Mouse (Mus musculus): ENCODE data around the gene Sc5d. TPM values are rescaled to one million over a fixed set of nuclear protein-coding genes. Genes with fewer than 3 reads are reported as not detected.

Gene Sc5d
- polyA plus RNA-seq, 2 experiments, result 38.3 to 46.4 TPM

DNA sequence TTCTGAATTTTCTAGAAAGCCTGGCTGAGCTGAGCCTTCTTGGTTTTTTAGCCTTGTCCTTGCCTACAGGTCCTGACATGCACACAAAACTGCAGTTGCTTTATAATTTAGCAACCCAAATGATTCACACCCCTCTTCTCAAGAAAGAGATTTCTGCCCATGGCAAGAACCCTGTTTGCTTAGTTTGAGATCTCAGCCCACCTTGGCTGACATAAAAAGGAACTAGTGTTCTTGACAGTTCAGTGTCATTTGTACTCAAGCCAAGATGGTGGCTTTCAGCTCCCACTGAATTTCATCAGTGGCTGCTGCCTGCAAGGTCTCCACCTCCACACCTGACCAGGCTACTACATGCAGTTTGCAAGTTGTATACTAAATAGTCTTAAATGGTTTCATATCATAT, 13.1 kb upstream of the Sc5d start:
- no peak for TF ChIP-seq POLR2A (IDR thresholded peaks at IDR 0.05; ENCODE audit: borderline replicate concordance, extremely low read depth, insufficient read depth, insufficient read length)
- H3K4me3 ChIP-seq (replicated peaks; ENCODE audit: low read length), result no peak overlapping the region
- H3K27ac ChIP-seq (replicated peaks; ENCODE audit: low read depth, low read length), result no peak overlapping the region
- H3K27me3 ChIP-seq (ENCODE audit: control insufficient read depth, insufficient read depth, low read length), result no peaks in the 10 kb centered on the region
- no peak overlapping the region for H3K9ac ChIP-seq (ENCODE audit: low read depth, low read length, severe bottlenecking)
- H3K4me1 ChIP-seq (ENCODE audit: control insufficient read depth, insufficient read depth, low read length), result no peaks in the 10 kb centered on the region
- no peak overlapping the region for H3K4me2 ChIP-seq (replicated peaks; ENCODE audit: low read depth, low read length, severe bottlenecking)
- H3K36me3 ChIP-seq (ENCODE audit: control insufficient read depth, insufficient read depth, low read length), result no peaks in the 10 kb centered on the region
- ATAC-seq (ENCODE audit: low FRiP score, low read depth) (no peak), DNase-seq (ENCODE audit: low spot score) (no peak)
- no peaks in the 10 kb centered on the region for H3K9me3 ChIP-seq (ENCODE audit: control insufficient read depth, low read length)

GRCm38 (mm10) chr9:42275761-42276145, 11.7 kb upstream of the Sc5d start:
- Histone ChIP-seq H3K4me2 (replicated peaks; ENCODE audit: low read depth, low read length, severe bottlenecking) (no peak overlapping the region), H3K9me3 (ENCODE audit: control insufficient read depth, low read length) (no peaks in the 10 kb centered on the region), H3K4me3 (replicated peaks; ENCODE audit: low read length) (no peak overlapping the region), H3K27ac (replicated peaks; ENCODE audit: low read depth, low read length) (no peak overlapping the region), H3K36me3 (ENCODE audit: control insufficient read depth, insufficient read depth, low read length) (no peaks in the 10 kb centered on the region), H3K9ac (ENCODE audit: low read depth, low read length, severe bottlenecking) (no peak overlapping the region), H3K27me3 (ENCODE audit: control insufficient read depth, insufficient read depth, low read length) (no peaks in the 10 kb centered on the region), H3K4me1 (ENCODE audit: control insufficient read depth, insufficient read depth, low read length) (no peaks in the 10 kb centered on the region)
- TF ChIP-seq POLR2A (IDR thresholded peaks at IDR 0.05; ENCODE audit: borderline replicate concordance, extremely low read depth, insufficient read depth, insufficient read length), result no peak
- ATAC-seq (ENCODE audit: low FRiP score, low read depth) (no peak), DNase-seq (ENCODE audit: low spot score) (no peak)
- WGBS, result 67% methylated on average over 11 of the region's 11 CpGs

GRCm38 (mm10) chr9:42275027-42275760, 11.1 kb upstream of the Sc5d start:
- TF ChIP-seq POLR2A (IDR thresholded peaks at IDR 0.05; ENCODE audit: borderline replicate concordance, extremely low read depth, insufficient read depth, insufficient read length), result no peak
- 61% methylated on average over 13 of the region's 13 CpGs for WGBS
- ATAC-seq (ENCODE audit: low FRiP score, low read depth) (no peak), DNase-seq (ENCODE audit: low spot score) (peak; percentile 44)
- Histone ChIP-seq H3K4me2 (replicated peaks; ENCODE audit: low read depth, low read length, severe bottlenecking) (no peak overlapping the region), H3K36me3 (ENCODE audit: control insufficient read depth, insufficient read depth, low read length) (no peaks in the 10 kb centered on the region), H3K27me3 (ENCODE audit: control insufficient read depth, insufficient read depth, low read length) (no peaks in the 10 kb centered on the region), H3K4me3 (replicated peaks; ENCODE audit: low read length) (no peak overlapping the region), H3K9me3 (ENCODE audit: control insufficient read depth, low read length) (no peaks in the 10 kb centered on the region), H3K9ac (ENCODE audit: low read depth, low read length, severe bottlenecking) (no peak overlapping the region), H3K27ac (replicated peaks; ENCODE audit: low read depth, low read length) (no peak overlapping the region), H3K4me1 (ENCODE audit: control insufficient read depth, insufficient read depth, low read length) (no peaks in the 10 kb centered on the region)

- 90% methylated on average over 6 of the region's 6 CpGs for whole genome bisulfite sequencing
- DNase-seq (ENCODE audit: low spot score) (no peak), ATAC-seq (ENCODE audit: low FRiP score, low read depth) (no peak)
- no peaks in the 10 kb centered on the region for H3K27me3 ChIP-seq (ENCODE audit: control insufficient read depth, insufficient read depth, low read length)
- H3K27ac ChIP-seq (replicated peaks; ENCODE audit: low read depth, low read length), result no peak overlapping the region
- no peak overlapping the region for H3K9ac ChIP-seq (ENCODE audit: low read depth, low read length, severe bottlenecking)
- no peaks in the 10 kb centered on the region for H3K36me3 ChIP-seq (ENCODE audit: control insufficient read depth, insufficient read depth, low read length)
- H3K9me3 ChIP-seq (ENCODE audit: control insufficient read depth, low read length), result no peaks in the 10 kb centered on the region
- no peak overlapping the region for H3K4me3 ChIP-seq (replicated peaks; ENCODE audit: low read length)
- no peak overlapping the region for H3K4me2 ChIP-seq (replicated peaks; ENCODE audit: low read depth, low read length, severe bottlenecking)
- no peak for TF ChIP-seq POLR2A (IDR thresholded peaks at IDR 0.05; ENCODE audit: borderline replicate concordance, extremely low read depth, insufficient read depth, insufficient read length)
- no peaks in the 10 kb centered on the region for H3K4me1 ChIP-seq (ENCODE audit: control insufficient read depth, insufficient read depth, low read length)
Measured at GRCm38 (mm10) chr9:42273682-42274296, 9.7 kb upstream of the Sc5d start.

GRCm38 (mm10) chr9:42273174-42273573, 9.1 kb upstream of the Sc5d start:
- no peak for DNase-seq (ENCODE audit: low spot score)
- no peaks in the 10 kb centered on the region for H3K36me3 ChIP-seq (ENCODE audit: control insufficient read depth, insufficient read depth, low read length)
- no peak for TF ChIP-seq POLR2A (IDR thresholded peaks at IDR 0.05; ENCODE audit: borderline replicate concordance, extremely low read depth, insufficient read depth, insufficient read length)

More at GRCm38 (mm10) chr9:42273174-42273573, 9.1 kb upstream of the Sc5d start:
- 81% methylated on average over 3 of the region's 3 CpGs for WGBS
- no peak overlapping the region for H3K27ac ChIP-seq (replicated peaks; ENCODE audit: low read depth, low read length)
- ATAC-seq (ENCODE audit: low FRiP score, low read depth), result no peak
- H3K4me3 ChIP-seq (replicated peaks; ENCODE audit: low read length), result no peak overlapping the region
- H3K4me2 ChIP-seq (replicated peaks; ENCODE audit: low read depth, low read length, severe bottlenecking), result no peak overlapping the region
- H3K9me3 ChIP-seq (ENCODE audit: control insufficient read depth, low read length), result no peaks in the 10 kb centered on the region
- no peaks in the 10 kb centered on the region for H3K27me3 ChIP-seq (ENCODE audit: control insufficient read depth, insufficient read depth, low read length)
- no peaks in the 10 kb centered on the region for H3K4me1 ChIP-seq (ENCODE audit: control insufficient read depth, insufficient read depth, low read length)
- H3K9ac ChIP-seq (ENCODE audit: low read depth, low read length, severe bottlenecking), result no peak overlapping the region

Measured in limb, embryonic 14.5 days (tissue).